Mouse (Mus musculus) macrophage (primary cell): ENCODE results near the gene BC030867. TPM values are rescaled to one million over a fixed set of nuclear protein-coding genes. Genes with fewer than 3 reads are reported as not detected.

Experiments
- H3K27ac ChIP-seq: fragments of 350-480 bp; formaldehyde crosslinking; 2 replicates; pipeline ENCODE4 v1.9.0; 2021
- H3K36me3 ChIP-seq: fragments of 350-480 bp; formaldehyde crosslinking; 2 replicates; pipeline ENCODE4 v1.9.0; 2021; ENCODE audit errors: inconsistent target
- H3K4me3 ChIP-seq: fragments of 350-480 bp; formaldehyde crosslinking; 2 replicates; pipeline ENCODE4 v1.9.0; 2021; ENCODE audit errors: inconsistent target
- H3K79me2 ChIP-seq: fragments of 350-480 bp; formaldehyde crosslinking; 2 replicates; pipeline ENCODE4 v1.9.0; 2021; ENCODE audit errors: inconsistent target
- WGBS: methylation state at CpG from one replicate; pipeline ENCODE4 v1.1.7; 2026; ENCODE audit warnings: inconsistent platforms; ENCODE audit not compliant: missing documents; 5-methylcytosine and 5-hydroxymethylcytosine counted together
- polyA plus RNA-seq: library from polyadenylated mRNA; stranded (reverse); fragments of 250-400 nt; gene quantifications from 3 replicates; pipeline ENCODE4 v1.2.4, GENCODE M21; 2018; ENCODE audit warnings: inconsistent platforms
- total RNA-seq, 78 experiments: library from RNA; depleted of rRNA; stranded (reverse); fragments of 250-400 nt; gene quantifications; 1 replicate in 9 of 78; 2 replicates in 24 of 78; 3 replicates in 43 of 78; 4 replicates in 2 of 78; pipeline ENCODE4 v1.2.4; 2018; ENCODE audit warnings: inconsistent platforms in 56 of 78

BC030867 gene
- total RNA-seq (2018; cell fraction: chromatin; rRNA removed): 1 to 10 TPM in 20 of 26 experiments, under 1 TPM in 5, not detected in 1; 0.41 to 8.4 (median 1.8) TPM
- total RNA-seq (2018; cell fraction: cytosol; rRNA removed): 1 to 10 TPM in 7 of 26 experiments, under 1 TPM in 19; 0.08 to 1.6 (median 0.71) TPM
- total RNA-seq (2018; cell fraction: nucleus; rRNA removed): 1 to 10 TPM in 18 of 26 experiments, under 1 TPM in 7, not detected in 1; 0.31 to 9.6 (median 1.6) TPM
- polyA plus RNA-seq: 0.22 to 4.2 TPM (median 1.5 TPM) in 3 replicates

DNA sequence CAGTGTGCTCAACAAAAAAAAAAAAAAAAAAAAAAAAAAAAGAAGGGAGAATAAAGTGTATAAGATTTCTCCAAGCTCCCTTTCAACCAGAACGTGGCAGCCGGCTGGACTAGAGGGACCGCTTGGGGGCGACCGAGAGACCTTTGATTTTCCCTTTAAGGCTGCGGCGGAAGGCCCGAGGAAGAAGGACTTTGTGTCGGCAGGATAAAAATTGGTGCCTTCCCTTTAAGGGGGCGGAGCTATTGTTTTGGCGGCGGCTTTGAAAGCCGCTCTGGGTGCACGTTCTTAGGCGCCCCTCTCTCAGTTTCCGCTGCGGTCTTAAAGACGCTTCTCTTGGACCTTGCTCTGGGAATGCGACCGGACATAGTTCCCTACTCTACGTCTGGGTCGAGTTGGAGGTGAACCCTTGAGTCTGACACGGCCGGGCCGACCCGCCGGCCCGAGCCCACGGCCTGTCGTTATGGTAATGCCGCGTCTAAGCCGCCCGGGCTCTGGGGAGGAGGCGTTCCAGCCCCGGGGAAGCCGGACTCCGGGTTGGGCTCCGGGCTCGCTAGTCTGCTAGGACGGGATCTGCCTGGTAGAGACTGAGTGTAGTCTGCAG, at the start of gene BC030867:
BC030867 (plus strand) TSS at position 253 of the 601 bp plus-strand sequence.
- 1% methylated on average over 41 of the region's 41 CpGs for WGBS
- Histone ChIP-seq H3K27ac (peak within 1 kb of the TSS; percentile 59), H3K79me2 (peaks cover 11% of the 10 kb centered on the region; the same call in 1 of the 2 replicates), H3K36me3 (no peaks in the 10 kb centered on the region), H3K4me3 (peak within 1 kb of the TSS; percentile 68)

DNA sequence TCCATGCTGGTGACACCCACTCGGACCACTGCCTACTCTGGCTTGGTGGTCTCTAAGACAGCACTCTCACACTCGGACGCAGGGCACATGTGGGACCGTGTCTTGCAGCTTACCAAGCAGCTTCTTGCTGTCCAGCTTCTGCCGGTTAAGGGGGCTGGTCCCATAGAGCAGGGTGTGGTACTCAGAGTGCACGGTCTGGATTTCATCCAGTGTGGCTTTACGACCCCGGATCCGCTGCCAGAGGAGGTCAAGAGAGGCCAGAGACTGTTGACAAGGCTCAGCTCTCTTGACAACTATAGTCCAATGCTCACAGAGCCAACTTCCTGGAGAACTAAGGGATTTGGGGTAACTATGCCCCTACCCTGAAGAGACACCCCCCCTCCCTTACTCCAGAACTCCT, 48.8 kb upstream of the BC030867 start:
- WGBS: 98% methylated on average over 9 of the region's 9 CpGs
- Histone ChIP-seq H3K36me3 (peaks cover 98% of the 10 kb centered on the region), H3K79me2 (no peaks in the 10 kb centered on the region), H3K4me3 (no peak overlapping the region), H3K27ac (no peak overlapping the region)

DNA sequence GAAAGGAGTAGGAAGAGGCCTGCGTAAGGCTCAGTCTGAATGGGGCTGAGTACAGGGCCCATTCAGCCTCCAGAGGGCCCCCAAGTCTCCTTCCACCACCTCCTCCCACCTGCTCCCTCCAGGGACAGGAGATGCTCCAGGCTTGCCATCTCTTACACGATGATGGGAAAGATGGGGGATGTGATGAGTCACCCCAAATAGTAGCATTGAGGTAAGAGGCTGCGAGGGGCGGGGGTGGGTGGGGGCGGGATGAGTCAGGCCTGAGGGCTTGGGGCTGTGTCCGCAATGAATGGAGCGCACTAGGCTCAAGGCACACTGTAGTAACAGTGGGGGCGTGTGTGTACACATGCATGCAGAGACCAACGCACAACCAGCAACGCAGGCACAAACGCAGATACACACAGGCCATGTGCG, 47.3 kb upstream of the BC030867 start:
- Histone ChIP-seq H3K27ac (no peak overlapping the region), H3K4me3 (no peak overlapping the region), H3K79me2 (no peaks in the 10 kb centered on the region), H3K36me3 (peaks cover 96% of the 10 kb centered on the region)
- WGBS: 84% methylated on average over 10 of the region's 12 CpGs

DNA sequence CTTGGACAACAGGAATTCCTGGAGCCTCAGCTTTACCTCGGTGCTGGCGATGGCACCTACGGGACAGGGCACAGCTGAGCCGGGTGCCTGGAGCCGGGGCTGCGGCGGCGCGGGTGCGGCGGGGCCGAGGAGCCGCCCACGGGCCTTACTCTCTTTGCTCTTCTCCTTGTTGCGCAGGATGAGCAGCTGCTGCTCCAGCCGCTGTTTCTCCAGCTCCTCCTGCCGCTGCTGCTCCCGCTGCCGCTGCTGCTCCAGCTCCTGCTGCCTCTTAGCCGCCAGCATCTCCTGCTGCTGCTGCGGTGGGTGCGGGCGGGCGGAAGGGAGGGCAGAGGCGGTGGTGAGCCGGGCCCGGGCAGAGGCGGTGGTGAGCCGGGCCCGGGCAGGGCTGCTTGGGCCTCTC, 42.2 kb upstream of the BC030867 start:
- H3K36me3 ChIP-seq: peaks cover 49% of the 10 kb centered on the region
- WGBS: 96% methylated on average over 19 of the region's 30 CpGs

DNA sequence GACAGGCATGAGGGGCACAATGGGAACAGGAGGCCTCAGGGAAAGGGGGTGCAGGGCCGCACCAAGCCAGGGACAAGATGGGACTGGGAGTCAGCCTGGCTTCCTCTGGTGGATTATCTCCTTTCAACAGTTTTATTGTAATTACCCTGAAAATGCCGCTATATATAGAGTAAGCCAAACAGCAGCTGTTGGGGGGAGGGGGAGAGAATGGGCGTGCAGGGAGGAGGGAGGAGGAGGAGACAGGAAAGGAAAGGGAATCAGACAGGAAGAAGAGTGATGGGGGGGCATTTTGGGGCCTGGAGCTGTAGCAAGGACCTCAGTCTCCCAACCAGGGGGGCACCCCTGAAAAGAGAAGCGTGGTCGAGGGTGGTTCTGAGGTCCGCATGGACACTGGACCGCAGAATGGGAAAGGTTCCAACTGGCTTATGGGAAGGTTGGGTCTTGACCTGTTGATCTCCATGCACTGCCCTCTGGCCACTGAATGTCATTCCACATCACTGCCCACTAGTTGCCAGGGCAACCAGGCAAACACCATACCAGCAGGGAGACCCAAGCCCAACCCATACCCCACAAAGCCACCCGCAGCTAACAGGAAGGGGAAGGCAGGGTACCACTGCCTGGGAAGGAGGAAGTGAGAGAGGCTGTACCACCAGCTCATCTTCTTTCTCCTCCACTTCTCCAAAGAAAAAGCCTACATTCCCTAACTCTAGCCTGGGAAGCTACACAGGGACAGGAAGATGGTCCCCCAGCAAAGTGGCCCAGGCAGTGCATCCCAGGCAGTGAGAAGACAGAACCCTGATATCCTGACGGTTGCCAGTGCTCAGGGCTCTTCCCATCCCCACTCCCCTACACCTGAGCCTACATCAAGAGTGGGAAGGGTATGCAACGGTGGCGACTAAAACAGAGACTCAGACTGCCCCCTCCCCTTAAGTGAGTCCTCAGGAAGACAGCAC, 40.6 kb upstream of the BC030867 start:
- Histone ChIP-seq H3K27ac (no peak overlapping the region), H3K4me3 (no peak overlapping the region), H3K36me3 (peaks cover 41% of the 10 kb centered on the region), H3K79me2 (peaks cover 63% of the 10 kb centered on the region)
- 37% methylated on average over 11 of the region's 11 CpGs for WGBS

More for the DNA sequence above, 42.2 kb upstream of the BC030867 start:
- Histone ChIP-seq H3K27ac (no peak overlapping the region), H3K79me2 (peaks cover 47% of the 10 kb centered on the region), H3K4me3 (no peak overlapping the region)

DNA sequence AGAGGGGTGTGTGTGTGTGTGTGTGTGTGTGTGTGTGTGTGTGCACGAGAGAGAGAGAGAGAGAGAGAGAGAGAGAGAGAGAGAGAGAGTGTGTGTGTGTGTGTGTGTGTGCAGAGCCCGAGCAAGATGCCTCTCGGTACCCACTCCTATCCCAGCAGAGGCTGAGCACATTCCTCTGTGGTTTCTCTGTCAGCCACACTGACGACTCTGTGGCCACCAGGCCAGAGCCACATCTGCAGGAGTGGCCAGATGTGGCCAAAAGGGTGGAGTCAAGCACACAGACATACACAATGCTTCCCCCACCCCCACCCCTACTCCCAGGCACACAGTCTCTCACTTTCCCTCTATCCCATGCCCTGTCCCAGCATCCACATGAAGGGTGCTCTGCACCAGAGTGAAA, 39.8 kb upstream of the BC030867 start:
- peaks cover 34% of the 10 kb centered on the region for H3K36me3 ChIP-seq

DNA sequence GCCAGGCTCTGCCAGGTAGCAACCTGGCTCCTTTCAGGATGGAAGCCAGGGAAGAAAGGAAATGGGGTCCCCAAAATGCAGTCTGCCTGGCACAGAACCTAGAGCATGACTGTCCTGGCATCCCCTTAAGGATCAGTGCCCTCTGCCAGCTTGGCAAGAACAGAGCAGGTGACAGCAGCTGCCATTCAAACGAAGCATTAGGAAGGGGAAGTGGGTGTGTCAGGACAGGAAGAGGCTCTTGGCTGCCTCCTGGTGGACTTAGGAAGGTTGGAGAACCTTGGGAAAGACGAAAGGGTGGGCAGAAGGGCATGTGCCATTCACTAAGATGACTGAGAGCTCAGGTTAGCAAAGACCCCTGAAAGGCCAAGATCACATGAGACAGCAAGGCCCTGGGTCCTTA, 38.9 kb upstream of the BC030867 start:
- peaks cover 79% of the 10 kb centered on the region for H3K79me2 ChIP-seq
- WGBS: 17% methylated on average over 2 of the region's 2 CpGs
- H3K36me3 ChIP-seq: peaks cover 25% of the 10 kb centered on the region; the same call in 1 of the 2 replicates
- H3K27ac ChIP-seq: 0 out of 2 replicates have a peak overlapping the region, but pooled peaks have one; percentile 12
- H3K4me3 ChIP-seq: no peak overlapping the region

More for the DNA sequence above, 39.8 kb upstream of the BC030867 start:
- 25% methylated on average over 2 of the region's 4 CpGs for WGBS
- H3K4me3 ChIP-seq: no peak overlapping the region
- no peak overlapping the region for H3K27ac ChIP-seq
- H3K79me2 ChIP-seq: peaks cover 70% of the 10 kb centered on the region

DNA sequence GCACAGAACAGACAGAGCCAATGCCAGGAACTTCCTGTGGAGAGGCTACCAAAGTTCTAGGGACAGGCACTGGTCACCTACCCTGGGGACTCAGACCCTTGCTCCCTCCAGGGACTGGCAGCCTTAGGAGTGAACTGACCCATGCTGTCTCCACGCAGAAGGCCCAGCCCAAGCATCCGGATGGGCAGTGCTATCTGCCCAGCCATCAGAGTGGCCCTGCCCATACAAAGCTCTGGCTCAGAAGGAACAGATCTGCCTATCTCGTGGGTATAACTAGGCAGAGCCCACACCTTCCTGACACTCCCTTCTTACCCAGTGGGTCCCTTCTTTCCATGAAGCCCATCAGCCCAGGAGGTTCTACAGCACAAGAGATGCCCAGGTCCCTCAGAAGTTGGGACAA, 38.5 kb upstream of the BC030867 start:
- H3K79me2 ChIP-seq: peaks cover 84% of the 10 kb centered on the region
- H3K36me3 ChIP-seq: peaks cover 20% of the 10 kb centered on the region; the same call in 1 of the 2 replicates
- WGBS: 85% methylated on average over 3 of the region's 3 CpGs
- no peak overlapping the region for H3K4me3 ChIP-seq
- no peak overlapping the region for H3K27ac ChIP-seq

DNA sequence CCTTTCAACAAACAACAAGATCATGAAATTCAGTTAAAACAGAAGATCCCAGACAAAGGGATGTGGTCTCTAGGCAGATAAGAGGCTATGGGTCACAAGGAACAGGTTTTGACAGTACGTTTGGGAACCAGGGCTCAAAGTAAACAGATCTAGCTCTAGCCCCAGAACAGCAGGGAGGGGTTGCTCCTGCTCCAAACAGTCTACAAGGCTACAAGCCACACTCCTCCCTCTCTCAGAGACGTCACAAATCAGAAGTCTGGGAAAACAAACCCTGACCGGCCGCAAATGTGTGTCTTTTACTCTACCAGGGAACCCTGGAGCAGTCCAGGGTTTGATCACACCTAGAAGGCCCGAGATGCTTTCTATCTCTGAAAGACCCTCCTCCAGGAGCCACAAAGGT, 37.7 kb upstream of the BC030867 start:
- no peak overlapping the region for H3K27ac ChIP-seq
- 94% methylated on average over 5 of the region's 5 CpGs for WGBS
- peaks cover 92% of the 10 kb centered on the region for H3K79me2 ChIP-seq
- H3K36me3 ChIP-seq: peaks cover 13% of the 10 kb centered on the region; the same call in 1 of the 2 replicates
- no peak overlapping the region for H3K4me3 ChIP-seq

DNA sequence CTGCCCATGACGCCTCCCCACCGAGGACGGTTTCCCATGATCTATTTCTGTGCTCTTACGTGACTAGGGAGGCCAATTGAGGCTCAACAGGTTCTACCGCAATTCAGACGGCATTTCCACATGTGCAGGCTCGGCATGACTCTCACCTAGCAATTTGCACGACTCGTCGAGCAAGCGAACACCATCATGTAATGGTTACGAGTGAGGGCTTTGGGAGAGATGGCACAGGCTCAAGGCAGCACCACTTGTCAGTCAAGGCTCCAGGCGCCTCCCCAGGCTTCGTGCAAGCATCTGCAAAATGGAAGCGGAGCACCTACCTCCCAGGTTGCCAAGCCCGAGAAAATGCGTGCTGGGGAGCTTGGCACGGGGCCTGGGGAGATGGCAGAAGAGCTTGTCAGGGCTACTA, 36.7 kb upstream of the BC030867 start:
- Histone ChIP-seq H3K79me2 (peaks cover 100% of the 10 kb centered on the region), H3K27ac (no peak overlapping the region), H3K4me3 (no peak overlapping the region), H3K36me3 (peaks cover 11% of the 10 kb centered on the region; the same call in 1 of the 2 replicates)
- WGBS: 97% methylated on average over 13 of the region's 18 CpGs

DNA sequence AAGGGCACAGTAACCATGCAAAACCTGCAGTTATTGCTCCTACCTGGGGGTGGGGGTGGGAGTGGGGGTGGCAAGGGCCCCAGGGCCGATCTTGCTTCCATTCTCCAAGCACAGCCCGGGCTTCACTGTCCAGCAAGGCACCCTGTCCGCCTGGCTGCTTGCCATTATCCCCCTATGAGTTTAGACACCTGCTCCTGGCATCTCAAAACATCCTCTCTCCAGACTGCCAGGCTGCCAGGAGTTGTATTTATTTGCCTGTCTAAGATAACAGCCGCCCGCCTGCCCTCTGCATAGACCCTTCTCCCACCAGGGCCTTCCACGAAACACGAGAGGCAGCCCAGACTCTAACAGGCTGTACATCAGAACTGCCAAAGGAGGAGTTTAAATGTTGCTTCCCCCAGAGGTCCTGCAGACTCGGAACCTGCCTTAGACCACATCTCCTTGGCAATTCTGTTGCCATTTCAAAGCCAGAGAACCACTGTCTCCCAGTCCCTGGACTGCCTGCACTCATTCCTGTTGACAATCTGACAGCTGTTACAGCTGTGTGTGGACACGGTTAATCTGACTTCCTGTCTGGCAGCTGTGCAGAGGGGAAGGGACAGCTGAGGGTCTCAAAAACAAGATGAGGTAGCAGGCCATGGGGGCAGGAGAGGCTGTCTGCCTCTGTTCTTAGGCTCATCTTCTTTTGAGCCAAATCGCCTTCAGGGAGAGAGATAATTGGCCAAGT, 34.1 kb upstream of the BC030867 start:
- Histone ChIP-seq H3K27ac (no peak overlapping the region), H3K79me2 (peaks cover 96% of the 10 kb centered on the region), H3K4me3 (no peak overlapping the region), H3K36me3 (peaks cover 11% of the 10 kb centered on the region; the same call in 1 of the 2 replicates)
- 87% methylated on average over 10 of the region's 10 CpGs for WGBS

DNA sequence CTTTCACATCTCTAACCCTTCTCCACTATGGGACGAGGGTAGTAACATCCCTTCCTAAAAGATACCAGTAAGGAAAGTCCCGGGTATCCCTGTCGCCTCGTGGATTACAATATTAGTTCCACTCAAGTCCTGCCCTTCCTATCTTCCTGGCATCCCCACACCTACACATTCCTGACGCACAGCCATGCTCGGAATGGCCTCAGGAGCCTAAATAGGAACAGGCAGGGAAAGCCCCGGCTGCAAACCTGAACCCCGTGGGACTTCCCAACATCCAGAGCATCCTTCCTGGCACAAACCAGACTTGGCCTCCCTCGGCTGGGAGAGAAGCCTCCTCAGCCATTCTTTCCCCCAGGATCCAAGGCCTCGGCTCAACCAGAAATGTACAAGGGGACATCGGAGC, 33.2 kb upstream of the BC030867 start:
- peaks cover 11% of the 10 kb centered on the region; the same call in 1 of the 2 replicates for H3K36me3 ChIP-seq

DNA sequence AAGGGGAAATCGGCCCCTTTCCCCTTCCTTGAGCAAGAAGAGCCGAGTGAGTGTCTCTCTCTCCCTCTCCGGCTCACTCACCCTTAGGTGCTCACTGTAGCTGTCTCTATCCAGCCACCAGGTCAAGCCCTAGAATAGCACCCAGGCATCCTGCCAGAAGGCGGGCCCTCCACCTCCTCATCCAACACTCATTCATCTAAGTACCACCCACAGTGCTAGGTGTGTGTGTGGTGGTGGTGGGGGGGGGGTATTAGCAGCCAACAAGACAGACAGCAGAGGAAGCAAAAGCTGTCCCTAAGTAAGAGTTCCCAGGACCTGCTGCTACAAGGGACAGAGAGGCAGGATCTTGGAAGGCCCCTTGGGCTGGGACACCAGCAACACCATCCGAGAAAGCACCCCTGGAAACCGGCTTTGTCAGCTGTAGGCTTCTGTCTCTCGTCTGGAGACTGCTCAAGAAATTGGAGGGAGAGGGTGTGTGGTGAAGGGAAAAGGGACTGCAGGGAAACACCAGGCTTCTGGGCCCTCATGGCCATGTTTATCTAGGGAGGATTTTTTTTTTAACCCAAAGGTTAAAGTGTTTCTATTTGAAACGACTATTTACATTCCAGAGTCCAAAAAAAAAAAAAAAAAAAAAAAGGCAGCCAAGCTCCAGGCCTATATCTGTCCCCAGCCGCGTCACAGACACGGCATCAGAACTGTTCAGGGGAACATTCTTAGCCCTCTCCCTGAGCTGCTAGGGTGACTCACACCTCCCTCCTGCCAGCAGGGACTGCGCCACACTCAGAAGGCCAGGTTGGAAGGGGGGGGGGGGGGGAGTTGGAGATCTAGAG, 32.4 kb upstream of the BC030867 start:
- WGBS: 67% methylated on average over 12 of the region's 12 CpGs
- Histone ChIP-seq H3K27ac (no peak overlapping the region), H3K36me3 (peaks cover 9% of the 10 kb centered on the region; the same call in 1 of the 2 replicates), H3K4me3 (no peak overlapping the region), H3K79me2 (peaks cover 96% of the 10 kb centered on the region)

More for the DNA sequence above, 33.2 kb upstream of the BC030867 start:
- Histone ChIP-seq H3K4me3 (no peak overlapping the region), H3K79me2 (peaks cover 96% of the 10 kb centered on the region), H3K27ac (no peak overlapping the region)
- 91% methylated on average over 11 of the region's 11 CpGs for WGBS
